Mouse (Mus musculus): ENCODE data around the gene Il9r.

Il9r gene

DNA sequence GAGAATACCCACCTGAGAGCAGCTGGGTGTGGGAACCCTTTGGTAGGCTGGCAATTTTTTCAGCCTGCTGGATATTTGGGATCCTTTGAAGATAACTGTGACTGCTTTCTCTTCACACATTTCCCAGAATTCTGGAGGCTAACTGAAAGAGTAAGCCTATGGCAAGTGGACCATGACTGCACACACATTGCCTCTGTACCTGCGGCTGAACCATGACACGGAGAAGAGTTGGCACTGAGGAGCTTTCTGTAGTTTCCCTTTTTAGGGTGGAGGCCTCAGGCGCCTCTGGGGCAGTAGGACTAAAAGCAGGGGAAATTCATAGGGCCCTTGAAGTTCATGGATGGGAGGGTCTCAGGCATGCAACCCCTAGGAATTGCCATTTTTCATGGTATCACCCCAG is 40.9 kb downstream of the Il9r start:
- DNase-seq (ENCODE audit: low spot score in 2 of 2), result no peak

GRCm38 (mm10) chr11:32157791-32158594 is 42.1 kb downstream of the Il9r start:
- DNase-seq (ENCODE audit: low spot score in 2 of 2), result no peak

- no peak for DNase-seq (ENCODE audit: low spot score in 2 of 2)
These were observed 43.0 kb downstream of the Il9r start for GRCm38 (mm10) chr11:32156854-32157630.

DNA sequence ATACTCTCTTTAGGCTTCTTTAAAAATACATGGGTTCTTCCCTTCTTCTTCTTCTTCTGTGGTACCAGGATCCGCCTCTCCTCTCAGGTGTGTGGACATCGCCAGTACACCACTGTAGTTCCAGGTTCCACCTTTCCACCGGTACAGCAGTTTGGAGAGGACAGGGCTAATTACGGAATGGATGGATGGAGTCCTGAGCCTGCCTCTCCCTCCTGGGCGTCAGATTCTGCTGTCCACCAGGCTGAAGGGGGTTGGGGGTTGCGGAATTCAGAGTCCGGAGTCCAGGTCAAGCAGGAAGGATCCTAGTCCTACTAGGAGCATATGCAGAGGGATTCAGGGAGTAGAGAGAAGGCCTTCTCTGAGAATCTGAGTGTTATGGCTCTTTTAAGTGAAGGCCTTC is 46.9 kb downstream of the Il9r start:
- no peak for DNase-seq (ENCODE audit: low spot score in 2 of 2)

- DNase-seq (ENCODE audit: low spot score in 2 of 2), result no peak
These were observed 47.3 kb downstream of the Il9r start for GRCm38 (mm10) chr11:32152814-32153213.

GRCm38 (mm10) chr11:32151243-32151642 is 48.8 kb downstream of the Il9r start:
- DNase-seq (ENCODE audit: low spot score in 2 of 2), result no peak

DNA sequence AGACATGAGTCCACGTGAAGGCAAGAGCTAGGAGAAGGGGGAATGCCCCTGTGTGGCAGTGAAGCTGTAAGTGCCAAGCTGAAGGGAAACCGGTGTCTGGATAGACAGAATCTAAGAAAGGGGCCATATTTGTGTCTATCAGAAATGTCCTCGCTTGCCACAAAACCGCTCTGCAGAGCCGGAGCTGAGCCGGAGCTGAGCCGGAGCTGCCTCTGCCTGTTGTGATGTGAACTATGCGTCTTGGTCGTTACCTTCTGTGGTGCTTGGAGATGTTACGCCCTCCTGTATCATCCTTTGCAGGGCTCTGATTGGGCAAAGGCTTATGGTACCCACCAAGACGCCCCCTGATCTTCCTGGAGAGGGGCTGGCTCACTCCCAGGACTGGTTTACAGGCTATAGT is 50.5 kb downstream of the Il9r start:
- no peak for DNase-seq (ENCODE audit: low spot score in 2 of 2)

DNA sequence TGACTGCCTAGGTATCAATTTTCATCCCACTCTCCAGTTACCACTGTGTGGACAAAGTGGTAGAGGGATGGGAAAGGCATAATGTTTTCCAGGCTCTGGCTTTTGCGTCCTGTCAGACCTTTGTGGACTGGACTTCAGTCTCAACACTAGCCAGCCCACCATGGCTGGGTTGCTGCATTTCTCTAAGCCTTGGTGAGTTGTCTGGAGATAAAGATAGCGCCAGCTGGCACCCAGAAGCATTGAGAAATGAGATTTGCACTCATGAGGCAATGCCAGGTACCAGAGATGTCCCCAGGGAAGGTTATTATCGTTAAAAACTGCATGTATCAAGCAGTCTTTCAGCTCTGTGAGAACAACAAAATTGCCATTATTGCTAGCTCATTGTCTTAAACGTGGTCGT is 57.3 kb downstream of the Il9r start:
- no peak for DNase-seq (ENCODE audit: low spot score in 2 of 2)

DNA sequence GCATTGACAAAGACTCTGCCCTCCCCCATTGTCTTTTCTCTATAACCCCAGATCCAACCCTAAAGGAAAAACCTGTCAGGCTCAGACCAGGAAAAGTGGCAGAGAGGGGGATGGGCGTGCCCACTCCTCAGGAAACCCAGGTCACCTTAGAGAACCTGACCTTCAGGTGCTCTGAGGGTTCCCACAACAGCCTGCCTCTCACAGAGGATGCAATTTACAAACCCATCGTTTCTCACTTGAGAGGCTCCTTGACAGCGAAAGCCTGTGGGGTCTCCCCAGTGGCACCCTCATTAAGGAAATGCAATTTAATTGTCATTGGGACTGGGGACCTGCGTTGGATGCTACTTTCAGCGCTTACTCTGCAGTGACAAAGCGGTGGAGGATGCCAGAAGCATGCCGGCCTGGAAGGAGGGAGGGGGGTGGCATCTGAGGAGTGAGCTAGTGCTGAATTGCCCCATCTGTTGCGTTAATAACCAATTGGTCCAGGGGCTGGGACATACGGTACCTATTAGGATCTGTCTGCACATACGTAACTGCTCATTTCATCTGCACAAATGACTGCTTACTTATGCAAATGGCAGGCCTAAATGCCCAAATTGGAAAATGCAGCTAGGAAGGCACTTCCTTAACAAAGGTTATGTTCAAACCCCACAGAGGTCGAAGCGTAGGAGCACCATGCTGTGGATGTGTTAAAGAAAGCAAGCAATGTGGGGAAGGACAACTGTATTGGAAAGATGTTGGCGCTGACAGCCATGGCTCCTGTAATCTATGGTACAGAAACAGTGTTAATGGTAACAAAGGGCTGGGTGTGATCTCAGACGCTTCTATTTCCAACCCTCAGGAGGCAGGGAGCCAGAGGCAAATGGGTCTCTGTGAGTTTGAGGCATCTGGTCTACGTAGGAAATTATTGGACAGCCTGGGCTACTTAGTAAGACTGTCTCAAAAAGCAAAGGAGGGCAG is 58.2 kb downstream of the Il9r start:
- DNase-seq (ENCODE audit: low spot score in 2 of 2), result no peak

- DNase-seq (ENCODE audit: low spot score in 2 of 2), result peak; percentile 6 to 21
These were observed 59.0 kb downstream of the Il9r start for GRCm38 (mm10) chr11:32141034-32141433.

DNA sequence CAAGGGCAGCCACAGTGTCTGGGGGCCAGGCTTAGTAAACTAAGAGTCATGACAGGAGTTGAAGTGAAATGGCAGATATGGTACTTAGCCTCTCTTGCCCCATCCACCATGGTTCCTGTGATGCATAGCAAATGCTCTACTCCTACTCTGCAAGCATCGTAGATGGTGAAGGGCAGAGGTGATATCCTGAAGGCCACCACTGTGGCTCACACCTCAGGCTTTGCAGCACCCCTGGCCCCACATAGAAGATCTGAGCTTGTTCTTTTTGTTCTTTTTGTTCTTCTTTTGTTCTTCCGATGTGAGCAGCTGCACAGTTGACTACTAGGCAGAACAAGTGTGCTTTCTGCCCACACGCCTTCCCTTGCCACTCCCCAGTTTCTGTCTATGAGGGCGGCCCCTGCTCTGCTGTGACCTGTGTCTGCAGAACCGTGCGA is 60.5 kb downstream of the Il9r start:
- no peak for DNase-seq (ENCODE audit: low spot score in 2 of 2)

DNA sequence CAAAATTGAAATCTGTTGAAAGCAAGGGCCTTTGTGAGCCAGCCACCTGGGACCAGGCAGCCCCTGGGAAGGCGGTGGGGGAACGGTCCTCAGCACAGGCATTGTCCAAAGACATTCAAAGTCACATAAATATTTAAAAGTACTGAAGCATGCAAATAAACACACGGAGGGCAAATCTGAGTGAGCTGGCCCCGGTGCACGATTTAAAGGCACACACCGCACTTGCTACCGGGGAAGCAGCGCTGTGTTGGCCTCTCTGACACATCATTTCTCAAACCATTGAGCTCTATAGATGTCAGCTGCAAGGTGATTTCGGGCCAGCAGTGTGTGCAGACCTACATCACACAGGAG is 61.5 kb downstream of the Il9r start:
- no peak for DNase-seq (ENCODE audit: low spot score in 2 of 2)

GRCm38 (mm10) chr11:32137719-32138613 is 62.1 kb downstream of the Il9r start:
- no peak for DNase-seq (ENCODE audit: low spot score in 2 of 2)

Data from heart, adult 9 months (tissue).